30 mouse cellular contexts compared by ENCODE assay signal in the genomic region with DNA sequence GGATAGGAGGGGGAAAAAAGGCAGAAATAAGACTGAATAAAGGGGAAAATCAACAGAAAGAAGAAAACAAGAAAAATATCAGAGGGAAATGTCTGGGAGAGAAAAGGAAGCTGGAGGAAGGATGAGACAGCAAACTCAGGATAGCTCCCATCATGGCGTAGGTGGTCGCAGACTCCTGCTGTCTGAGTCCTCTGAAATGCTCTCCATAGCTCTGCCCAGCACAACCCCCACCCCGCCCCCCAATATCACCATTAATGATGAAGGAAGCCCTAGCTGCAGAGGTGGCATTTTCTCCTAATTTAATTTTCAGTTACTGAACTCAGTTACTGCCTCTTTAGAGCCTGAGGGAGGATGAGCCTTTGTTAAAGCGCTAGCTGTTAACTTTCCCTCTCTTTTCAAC.
DNase-seq lines count a peak whose midpoint lies in the region; ATAC-seq and TF ChIP-seq lines count a peak whose summit lies in the region.
"Had no signal": no experiment of that assay in that cellular context is flagged by ENCODE, and none has a peak within 500 bp of the region (broad histone marks: within the 10 kb centered on the region; RNA-seq: fewer than 3 reads in every experiment).

No protein-coding gene starts in this region.

- no peak overlapping the region for H3K9ac ChIP-seq in midbrain, embryonic 11.5 days (ENCODE audit: low read length)
- H3K9ac ChIP-seq in midbrain, embryonic 14.5 days (replicated peaks; ENCODE audit: low read length) = no peak overlapping the region
- H3K9ac ChIP-seq in midbrain, postnatal 0 days (replicated peaks; ENCODE audit: low read length, poor library complexity, severe bottlenecking) = no peak overlapping the region
- H3K9ac ChIP-seq: embryonic facial prominence, embryonic 12.5 days; embryonic facial prominence, embryonic 15.5 days; forebrain, embryonic 13.5 days; forebrain, postnatal 0 days; heart, embryonic 13.5 days; hindbrain, embryonic 13.5 days; intestine, embryonic 15.5 days had no signal

- no peak overlapping the region for H3K4me3 ChIP-seq in midbrain, embryonic 10.5 days
- no peak overlapping the region for H3K4me3 ChIP-seq in midbrain, embryonic 11.5 days (ENCODE audit: low read depth, low read length)
- no peak overlapping the region for H3K4me3 ChIP-seq in midbrain, embryonic 14.5 days (replicated peaks; ENCODE audit: low read depth, low read length)
- no peak overlapping the region for H3K4me3 ChIP-seq in midbrain, postnatal 0 days (ENCODE audit: low read depth, low read length)
- H3K4me3 ChIP-seq: embryonic facial prominence, embryonic 12.5 days; embryonic facial prominence, embryonic 15.5 days; erythroblast, embryonic 14.5 days; forebrain, embryonic 13.5 days; heart, adult 2 months; heart, embryonic 10.5 days; heart, embryonic 13.5 days; hindbrain, embryonic 13.5 days; intestine, embryonic 15.5 days had no signal

- no peak for TF ChIP-seq CTCF in midbrain, postnatal 0 days (IDR thresholded peaks at IDR 0.05)

- H3K27me3 ChIP-seq in midbrain, embryonic 10.5 days (ENCODE audit: low read depth, poor library complexity, severe bottlenecking) = no peaks in the 10 kb centered on the region
- H3K27me3 ChIP-seq in midbrain, embryonic 11.5 days (ENCODE audit: control insufficient read depth, insufficient read depth, low read length) = no peaks in the 10 kb centered on the region
- H3K27me3 ChIP-seq in midbrain, embryonic 14.5 days (ENCODE audit: control insufficient read depth, insufficient read depth, low read length) = no peaks in the 10 kb centered on the region
- H3K27me3 ChIP-seq in midbrain, postnatal 0 days (ENCODE audit: insufficient read depth, low read length) = no peaks in the 10 kb centered on the region
- H3K27me3 ChIP-seq: CH12.LX; embryonic facial prominence, embryonic 12.5 days; embryonic facial prominence, embryonic 15.5 days; forebrain, embryonic 13.5 days; heart, embryonic 13.5 days; hindbrain, embryonic 13.5 days; intestine, embryonic 15.5 days had no signal

- H3K4me1 ChIP-seq in midbrain, embryonic 10.5 days = peaks cover 10% of the 10 kb centered on the region; the same call in 1 of the 2 replicates
- H3K4me1 ChIP-seq in midbrain, embryonic 11.5 days (ENCODE audit: control insufficient read depth, insufficient read depth, low read length) = no peaks in the 10 kb centered on the region
- no peaks in the 10 kb centered on the region for H3K4me1 ChIP-seq in midbrain, embryonic 14.5 days (ENCODE audit: control insufficient read depth, insufficient read depth, low read length)
- H3K4me1 ChIP-seq in midbrain, postnatal 0 days (ENCODE audit: insufficient read depth, low read length) = no peaks in the 10 kb centered on the region
- H3K4me1 ChIP-seq: embryonic facial prominence, embryonic 12.5 days; embryonic facial prominence, embryonic 15.5 days; heart, embryonic 10.5 days; heart, embryonic 13.5 days; hindbrain, embryonic 13.5 days; intestine, embryonic 15.5 days had no signal

- DNase-seq in frontal cortex, postnatal 25 days (ENCODE audit: low spot score in 2 of 2) = no peak
- no peak for DNase-seq in midbrain, embryonic 10.5 days (ENCODE audit: low spot score)
- DNase-seq in midbrain, embryonic 11.5 days (ENCODE audit: low spot score, missing footprints) = no peak
- peak; percentile 13 for DNase-seq in midbrain, embryonic 14.5 days
- no peak for DNase-seq in midbrain, postnatal 0 days (ENCODE audit: low spot score)
- no peak for DNase-seq in cerebellum, adult 9-11 months
- no peak for DNase-seq in cerebellum, postnatal 10 days
- DNase-seq: adrenal gland, postnatal 14 days; B cell, adult 2 months; cerebellum, adult 11-12 months; cerebellum, adult 8-10 months; cerebellum, postnatal 25 days; forebrain, postnatal 0 days; gastrocnemius, postnatal 10 days; gastrocnemius, postnatal 36 days; heart, adult 2 months; heart, postnatal 14 days; kidney, adult 11 months had no signal

- H3K4me2 ChIP-seq in midbrain, embryonic 11.5 days = no peak overlapping the region
- no peak overlapping the region for H3K4me2 ChIP-seq in midbrain, embryonic 14.5 days (ENCODE audit: low read length)
- no peak overlapping the region for H3K4me2 ChIP-seq in midbrain, postnatal 0 days (ENCODE audit: low read depth, low read length, poor library complexity, severe bottlenecking)
- H3K4me2 ChIP-seq: embryonic facial prominence, embryonic 12.5 days; embryonic facial prominence, embryonic 15.5 days; forebrain, embryonic 13.5 days; heart, embryonic 13.5 days; hindbrain, embryonic 13.5 days; intestine, embryonic 15.5 days had no signal

- H3K9me3 ChIP-seq in midbrain, embryonic 10.5 days (replicated peaks) = no peaks in the 10 kb centered on the region
- H3K9me3 ChIP-seq in midbrain, embryonic 11.5 days (ENCODE audit: control insufficient read depth, low read length) = no peaks in the 10 kb centered on the region
- H3K9me3 ChIP-seq in midbrain, embryonic 14.5 days (ENCODE audit: control insufficient read depth, low read length) = no peaks in the 10 kb centered on the region
- no peaks in the 10 kb centered on the region for H3K9me3 ChIP-seq in midbrain, postnatal 0 days (ENCODE audit: low read length)
- H3K9me3 ChIP-seq: embryonic facial prominence, embryonic 12.5 days; embryonic facial prominence, embryonic 15.5 days; forebrain, embryonic 13.5 days; G1E; heart, embryonic 10.5 days; heart, embryonic 13.5 days; hindbrain, embryonic 13.5 days; intestine, embryonic 15.5 days had no signal

- 0 out of 2 replicates have a peak overlapping the region, but pooled peaks have one; percentile 5 for H3K27ac ChIP-seq in midbrain, embryonic 10.5 days (replicated peaks)
- H3K27ac ChIP-seq in midbrain, embryonic 11.5 days (ENCODE audit: low read depth, low read length) = no peak overlapping the region
- H3K27ac ChIP-seq in midbrain, embryonic 14.5 days (replicated peaks; ENCODE audit: low read depth, low read length) = no peak overlapping the region
- no peak overlapping the region for H3K27ac ChIP-seq in midbrain, postnatal 0 days (ENCODE audit: low read depth, low read length)
- H3K27ac ChIP-seq: embryonic facial prominence, embryonic 12.5 days; embryonic facial prominence, embryonic 15.5 days; forebrain, embryonic 13.5 days; heart, adult 2 months; heart, embryonic 10.5 days; heart, embryonic 13.5 days; hindbrain, embryonic 13.5 days; intestine, embryonic 15.5 days had no signal

- peak; percentile 62 for ATAC-seq in frontal cortex, adult (ENCODE audit: low TSS enrichment)
- no peak for ATAC-seq in midbrain, embryonic 11.5 days (ENCODE audit: low FRiP score)
- ATAC-seq in midbrain, embryonic 14.5 days (ENCODE audit: low FRiP score, low TSS enrichment) = no peak
- ATAC-seq in midbrain, postnatal 0 days (ENCODE audit: low FRiP score) = peak; percentile 27; the same call in 1 of the 2 replicates
- ATAC-seq: forebrain, embryonic 13.5 days; forebrain, postnatal 0 days; intestine, embryonic 15.5 days; Patski had no signal

- no peaks in the 10 kb centered on the region for H3K36me3 ChIP-seq in midbrain, embryonic 10.5 days
- H3K36me3 ChIP-seq in midbrain, embryonic 11.5 days (ENCODE audit: control insufficient read depth, insufficient read depth, low read length) = no peaks in the 10 kb centered on the region
- H3K36me3 ChIP-seq in midbrain, embryonic 14.5 days (ENCODE audit: control insufficient read depth, insufficient read depth, low read length) = no peaks in the 10 kb centered on the region
- H3K36me3 ChIP-seq in midbrain, postnatal 0 days (ENCODE audit: insufficient read depth, low read length) = no peaks in the 10 kb centered on the region
- H3K36me3 ChIP-seq: embryonic facial prominence, embryonic 12.5 days; embryonic facial prominence, embryonic 15.5 days; G1E; heart, embryonic 10.5 days; heart, embryonic 13.5 days; hindbrain, embryonic 13.5 days; intestine, embryonic 15.5 days had no signal

- WGBS in midbrain, embryonic 10.5 days = 86% methylated on average over 4 of the region's 4 CpGs
- 81% methylated on average over 4 of the region's 4 CpGs for WGBS in midbrain, embryonic 11.5 days
- WGBS in midbrain, embryonic 14.5 days = 68% methylated on average over 4 of the region's 4 CpGs
- WGBS in midbrain, postnatal 0 days = 62% methylated on average over 4 of the region's 4 CpGs

Comparison
In these comparisons a context has a peak if more than half of its experiments do, and no peak if none do; other contexts are left out.
1. ATAC-seq: peak in frontal cortex, adult (single experiment) and midbrain, postnatal 0 days (single experiment); none in midbrain, embryonic 11.5 days (single experiment) and midbrain, embryonic 14.5 days (single experiment).